Mouse (Mus musculus): Measurements from ENCODE around the gene Lemd2. TPM values are rescaled to one million over a fixed set of nuclear protein-coding genes. Genes with fewer than 3 reads are reported as not detected.

Lemd2 gene
- total and polyA plus RNA-seq, 2 experiments from 2014 or later, result 20.6 to 85.7 TPM

DNA sequence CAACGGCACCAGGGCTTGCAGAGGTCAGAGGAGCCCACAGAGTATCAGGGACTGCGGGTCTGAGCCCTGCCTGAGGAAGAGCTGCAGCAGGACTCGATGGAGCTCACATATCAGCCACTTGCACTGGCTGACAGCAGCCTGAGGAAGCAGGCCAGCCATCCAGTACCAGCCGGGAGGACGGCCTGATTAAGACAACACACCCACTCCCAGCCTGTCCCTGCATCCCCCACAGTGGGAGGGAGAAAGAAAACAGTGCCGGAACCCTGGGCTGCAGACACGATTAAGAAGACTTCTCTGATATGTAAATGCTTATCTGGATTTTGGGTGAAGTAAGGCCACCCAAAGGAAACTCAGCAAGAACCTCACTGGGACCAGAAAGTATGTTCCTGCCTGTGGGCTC, 4.4 kb downstream of the Lemd2 start:
- no peak for TF ChIP-seq CTCF (IDR thresholded peaks at IDR 0.05)
- Histone ChIP-seq H3K27ac (ENCODE audit: low read depth, low read length) (no peak overlapping the region), H3K27me3 (ENCODE audit: insufficient read depth, low read length) (no peaks in the 10 kb centered on the region), H3K4me1 (ENCODE audit: insufficient read depth, low read length) (no peaks in the 10 kb centered on the region), H3K36me3 (ENCODE audit: insufficient read depth, low read length) (peaks cover 26% of the 10 kb centered on the region), H3K9me3 (ENCODE audit: low read length) (no peaks in the 10 kb centered on the region), H3K9ac (replicated peaks; ENCODE audit: low read length, poor library complexity, severe bottlenecking) (no peak overlapping the region), H3K4me2 (ENCODE audit: low read depth, low read length, poor library complexity, severe bottlenecking) (no peak overlapping the region), H3K4me3 (ENCODE audit: low read depth, low read length) (no peak overlapping the region)
- DNase-seq (ENCODE audit: low spot score) (no peak), ATAC-seq (ENCODE audit: low FRiP score) (no peak)
- WGBS, result 66% methylated on average over 7 of the region's 7 CpGs

DNA sequence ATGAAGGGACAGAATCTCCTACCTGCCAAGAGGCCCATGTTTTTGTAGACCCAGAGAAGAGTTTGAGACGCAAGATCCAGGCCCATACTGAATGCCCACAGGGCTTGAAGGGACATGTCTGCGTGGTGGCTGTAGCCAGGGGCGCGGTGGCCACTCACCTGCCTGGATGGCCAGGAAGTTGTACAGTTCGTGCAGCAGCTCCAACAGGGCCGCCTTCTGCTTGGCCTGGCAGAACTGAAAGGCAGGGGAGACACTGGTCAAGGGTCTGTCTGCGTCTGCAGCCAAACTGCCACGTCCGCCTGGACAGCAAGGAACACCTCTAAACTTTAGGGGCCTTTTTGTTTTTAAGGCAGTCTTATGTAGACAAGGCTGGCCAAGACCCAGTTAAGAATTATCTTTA, 5.1 kb downstream of the Lemd2 start:
- no peak overlapping the region for H3K4me3 ChIP-seq (ENCODE audit: low read depth, low read length)
- DNase-seq (ENCODE audit: low spot score), result no peak
- no peak overlapping the region for H3K4me2 ChIP-seq (ENCODE audit: low read depth, low read length, poor library complexity, severe bottlenecking)
- no peaks in the 10 kb centered on the region for H3K9me3 ChIP-seq (ENCODE audit: low read length)
- 98% methylated on average over 9 of the region's 9 CpGs for WGBS
- no peak for TF ChIP-seq CTCF (IDR thresholded peaks at IDR 0.05)
- H3K4me1 ChIP-seq (ENCODE audit: insufficient read depth, low read length), result 0 out of 2 replicates have a peak, but pooled peaks cover 2% of the 10 kb centered on the region
- no peak overlapping the region for H3K27ac ChIP-seq (ENCODE audit: low read depth, low read length)
- H3K9ac ChIP-seq (replicated peaks; ENCODE audit: low read length, poor library complexity, severe bottlenecking), result no peak overlapping the region
- no peaks in the 10 kb centered on the region for H3K27me3 ChIP-seq (ENCODE audit: insufficient read depth, low read length)
- peaks cover 32% of the 10 kb centered on the region for H3K36me3 ChIP-seq (ENCODE audit: insufficient read depth, low read length)
- no peak for ATAC-seq (ENCODE audit: low FRiP score)

DNA sequence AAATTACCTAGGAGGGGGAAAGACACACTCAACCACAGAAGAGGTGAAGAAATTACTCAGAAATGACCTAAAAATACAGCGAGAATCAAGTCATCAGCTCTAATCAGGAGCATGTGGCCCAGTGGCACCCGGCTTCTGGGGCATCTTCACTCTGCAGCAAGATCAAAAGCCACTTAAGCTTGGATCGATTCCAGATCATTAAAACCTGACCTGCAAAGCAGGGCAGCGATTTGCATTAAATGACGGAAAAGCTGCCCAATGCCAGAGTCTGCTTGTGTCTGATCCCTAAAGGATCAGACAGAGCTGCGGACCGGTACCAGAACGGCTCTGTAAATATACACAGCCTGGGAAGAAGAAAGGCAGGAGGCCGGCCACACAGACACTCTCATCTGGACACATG, 8.1 kb downstream of the Lemd2 start:
- WGBS, result 27% methylated on average over 9 of the region's 9 CpGs
- no peak for ATAC-seq (ENCODE audit: low FRiP score)

DNA sequence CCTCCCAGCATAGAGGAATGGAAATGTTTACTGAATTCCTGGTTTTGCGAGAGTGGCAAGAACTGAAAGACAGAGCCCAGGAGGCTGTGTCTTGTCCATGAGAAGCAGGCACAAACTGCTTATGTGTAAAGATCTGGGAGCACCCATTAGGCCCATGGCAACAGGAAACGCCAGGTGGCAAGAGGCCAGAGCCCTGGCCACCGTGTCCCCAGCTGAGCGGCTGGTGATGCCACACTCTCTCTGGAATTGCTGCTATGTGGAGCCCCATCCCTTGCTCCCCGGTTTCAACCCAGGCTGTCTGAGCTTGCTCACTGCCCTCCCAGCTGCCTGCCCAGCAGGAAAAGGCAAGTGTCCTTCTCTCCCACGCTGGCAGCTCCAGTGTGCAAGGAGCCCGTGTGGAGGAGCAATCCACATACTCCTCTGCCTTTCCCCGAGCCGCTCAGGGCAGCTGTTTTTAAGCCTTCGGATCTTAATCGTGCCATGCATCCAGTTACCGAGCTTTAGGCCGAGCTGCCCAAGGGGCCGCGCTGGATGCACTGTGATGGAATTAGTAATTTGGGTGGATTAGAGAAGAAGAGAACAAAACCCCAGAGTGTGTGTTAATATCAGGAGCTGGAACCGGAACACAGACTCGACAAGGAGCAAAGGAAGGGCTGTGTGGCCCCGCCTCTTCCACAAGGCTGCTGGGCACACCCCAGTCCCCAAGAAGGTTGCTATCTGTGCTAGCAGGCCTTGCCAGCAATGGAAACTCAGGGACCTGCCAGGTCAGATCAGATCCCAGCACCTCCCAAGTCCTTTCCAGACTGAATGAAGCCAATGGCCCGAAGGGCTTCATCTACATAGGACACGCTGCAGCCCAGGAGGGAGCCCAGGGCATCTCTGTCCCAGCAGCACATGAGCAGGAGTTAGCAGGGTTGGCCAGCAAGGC, 9.7 kb downstream of the Lemd2 start:
- H3K27me3 ChIP-seq (ENCODE audit: insufficient read depth, low read length), result no peaks in the 10 kb centered on the region
- WGBS, result 29% methylated on average over 20 of the region's 20 CpGs
- DNase-seq (ENCODE audit: low spot score) (no peak), ATAC-seq (ENCODE audit: low FRiP score) (no peak)
- TF ChIP-seq CTCF (IDR thresholded peaks at IDR 0.05), result no peak
- H3K27ac ChIP-seq (ENCODE audit: low read depth, low read length), result peak overlapping the region; percentile 65
- peaks cover 57% of the 10 kb centered on the region for H3K36me3 ChIP-seq (ENCODE audit: insufficient read depth, low read length)
- H3K4me2 ChIP-seq (ENCODE audit: low read depth, low read length, poor library complexity, severe bottlenecking), result no peak overlapping the region
- H3K4me1 ChIP-seq (ENCODE audit: insufficient read depth, low read length), result 0 out of 2 replicates have a peak, but pooled peaks cover 3% of the 10 kb centered on the region
- H3K9me3 ChIP-seq (ENCODE audit: low read length), result no peaks in the 10 kb centered on the region
- no peak overlapping the region for H3K4me3 ChIP-seq (ENCODE audit: low read depth, low read length)
- H3K9ac ChIP-seq (replicated peaks; ENCODE audit: low read length, poor library complexity, severe bottlenecking), result peak overlapping the region; percentile 19; the same call in 1 of the 2 replicates

More for the DNA sequence above, 8.1 kb downstream of the Lemd2 start:
- DNase-seq (ENCODE audit: low spot score), result no peak
- no peak for TF ChIP-seq CTCF (IDR thresholded peaks at IDR 0.05)
- Histone ChIP-seq H3K9me3 (ENCODE audit: low read length) (no peaks in the 10 kb centered on the region), H3K4me3 (ENCODE audit: low read depth, low read length) (no peak overlapping the region), H3K4me2 (ENCODE audit: low read depth, low read length, poor library complexity, severe bottlenecking) (no peak overlapping the region), H3K9ac (replicated peaks; ENCODE audit: low read length, poor library complexity, severe bottlenecking) (no peak overlapping the region), H3K27ac (ENCODE audit: low read depth, low read length) (0 out of 2 replicates have a peak overlapping the region, but pooled peaks have one; percentile 38), H3K4me1 (ENCODE audit: insufficient read depth, low read length) (0 out of 2 replicates have a peak, but pooled peaks cover 3% of the 10 kb centered on the region), H3K27me3 (ENCODE audit: insufficient read depth, low read length) (no peaks in the 10 kb centered on the region), H3K36me3 (ENCODE audit: insufficient read depth, low read length) (peaks cover 57% of the 10 kb centered on the region)

DNA sequence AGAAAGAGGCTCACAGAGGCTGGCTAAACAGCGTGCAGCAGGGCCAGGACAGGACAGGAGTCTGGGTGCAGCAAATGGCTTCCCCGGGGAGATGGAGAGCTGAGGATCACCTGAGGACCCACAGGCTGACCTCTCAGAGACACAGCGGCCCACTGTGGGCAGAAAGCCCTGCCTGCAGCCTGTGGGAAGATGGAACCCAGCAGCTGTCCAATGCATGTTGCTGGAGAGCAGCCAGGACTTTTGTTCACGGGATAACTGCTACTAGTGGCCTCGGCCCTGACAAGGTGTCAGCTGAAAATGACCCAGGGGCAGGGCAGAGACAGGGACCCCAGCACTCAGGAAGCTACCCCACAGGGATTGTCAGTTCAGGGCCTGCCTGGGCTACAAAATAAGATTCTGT, 12.5 kb downstream of the Lemd2 start:
- Histone ChIP-seq H3K9ac (replicated peaks; ENCODE audit: low read length, poor library complexity, severe bottlenecking) (no peak overlapping the region), H3K36me3 (ENCODE audit: insufficient read depth, low read length) (peaks cover 51% of the 10 kb centered on the region), H3K9me3 (ENCODE audit: low read length) (no peaks in the 10 kb centered on the region), H3K4me3 (ENCODE audit: low read depth, low read length) (no peak overlapping the region), H3K27ac (ENCODE audit: low read depth, low read length) (no peak overlapping the region), H3K4me1 (ENCODE audit: insufficient read depth, low read length) (0 out of 2 replicates have a peak, but pooled peaks cover 3% of the 10 kb centered on the region), H3K4me2 (ENCODE audit: low read depth, low read length, poor library complexity, severe bottlenecking) (no peak overlapping the region), H3K27me3 (ENCODE audit: insufficient read depth, low read length) (no peaks in the 10 kb centered on the region)
- no peak for ATAC-seq (ENCODE audit: low FRiP score)
- no peak for TF ChIP-seq CTCF (IDR thresholded peaks at IDR 0.05)
- WGBS, result 77% methylated on average over 5 of the region's 5 CpGs
- no peak for DNase-seq (ENCODE audit: low spot score)

DNA sequence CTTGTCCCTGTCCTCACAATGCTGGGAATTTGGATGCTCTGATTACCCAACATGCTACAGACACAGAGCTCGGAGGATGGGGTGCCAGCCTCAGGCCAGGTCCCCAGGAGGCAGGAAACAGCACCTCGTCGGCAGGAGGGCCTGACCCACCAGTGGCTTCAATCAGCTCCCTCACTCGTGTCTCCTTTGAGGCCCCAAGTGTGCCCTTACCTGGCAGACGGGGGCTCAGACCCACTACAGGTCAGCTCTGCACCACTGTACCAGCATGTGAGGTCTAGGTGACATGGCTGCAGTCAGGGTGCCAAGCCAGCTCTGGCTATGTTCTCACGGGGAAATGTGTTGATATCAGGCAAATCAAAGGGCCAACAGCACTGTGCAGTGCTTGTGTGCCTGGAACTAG, 13.1 kb downstream of the Lemd2 start:
- no peak overlapping the region for H3K9ac ChIP-seq (replicated peaks; ENCODE audit: low read length, poor library complexity, severe bottlenecking)
- peaks cover 51% of the 10 kb centered on the region for H3K36me3 ChIP-seq (ENCODE audit: insufficient read depth, low read length)

More for the DNA sequence above, 13.1 kb downstream of the Lemd2 start:
- DNase-seq (ENCODE audit: low spot score) (no peak), ATAC-seq (ENCODE audit: low FRiP score) (no peak)
- no peaks in the 10 kb centered on the region for H3K9me3 ChIP-seq (ENCODE audit: low read length)
- no peak overlapping the region for H3K4me2 ChIP-seq (ENCODE audit: low read depth, low read length, poor library complexity, severe bottlenecking)
- H3K27me3 ChIP-seq (ENCODE audit: insufficient read depth, low read length), result no peaks in the 10 kb centered on the region
- 0 out of 2 replicates have a peak, but pooled peaks cover 3% of the 10 kb centered on the region for H3K4me1 ChIP-seq (ENCODE audit: insufficient read depth, low read length)
- no peak for TF ChIP-seq CTCF (IDR thresholded peaks at IDR 0.05)
- H3K4me3 ChIP-seq (ENCODE audit: low read depth, low read length), result no peak overlapping the region
- 89% methylated on average over 6 of the region's 6 CpGs for WGBS
- no peak overlapping the region for H3K27ac ChIP-seq (ENCODE audit: low read depth, low read length)

Data from midbrain, postnatal 0 days (tissue).